Mouse (Mus musculus): ENCODE results near the gene Ptprn2. TPM values are rescaled to one million over a fixed set of nuclear protein-coding genes. Genes with fewer than 3 reads are reported as not detected.
A peak's percentile ranks its signal among the peaks of the same experiment; 100 is the strongest.

Gene Ptprn2
- polyA plus RNA-seq, 1 experiment from 2014 or later = 0.14 TPM

DNA sequence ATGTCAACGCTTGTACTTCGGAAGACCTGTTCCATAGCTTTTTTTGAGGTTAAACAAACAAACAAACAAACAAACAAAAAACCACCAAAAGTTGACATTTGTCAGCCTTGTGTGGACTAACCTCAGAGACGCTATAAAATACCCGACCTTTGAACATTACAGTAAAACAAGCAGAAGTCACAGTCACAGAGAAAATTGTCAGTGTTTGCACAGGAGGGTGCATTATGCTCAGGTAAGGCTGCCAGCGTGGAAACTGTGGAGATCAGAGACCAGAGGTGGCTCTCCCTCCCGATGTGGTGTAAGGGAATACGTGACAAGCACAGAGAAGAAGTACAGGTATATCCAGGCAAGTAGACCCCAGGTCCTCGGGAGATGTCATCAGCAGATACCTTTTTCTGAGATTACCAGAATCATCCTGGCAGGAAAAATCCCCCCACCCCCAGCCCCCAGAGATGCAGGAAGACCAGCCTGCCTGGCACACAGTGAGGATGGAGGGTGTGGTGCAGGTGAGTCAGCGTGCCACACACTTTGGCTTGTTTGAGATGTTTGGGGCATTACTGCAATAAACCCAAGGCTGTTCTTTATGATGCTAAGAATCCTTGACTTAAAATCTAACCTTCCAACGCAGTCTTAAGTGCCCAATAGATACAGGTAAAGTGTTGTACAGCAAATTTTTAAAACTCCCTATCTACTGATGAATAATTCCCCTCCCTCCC, 136.0 kb downstream of the Ptprn2 start:
- WGBS (ENCODE audit: insufficient replicate concordance) = 64% methylated on average over 10 of the region's 10 CpGs
- H3K27ac ChIP-seq (ENCODE audit: low read depth) = no peak overlapping the region
- no peaks in the 10 kb centered on the region for H3K4me1 ChIP-seq (ENCODE audit: insufficient read depth)
- H3K4me3 ChIP-seq (ENCODE audit: low read depth, low read length) = no peak overlapping the region
- H3K9me3 ChIP-seq (ENCODE audit: low read length) = no peaks in the 10 kb centered on the region
- no peak overlapping the region for H3K4me2 ChIP-seq (ENCODE audit: low read depth, low read length)
- no peak overlapping the region for H3K9ac ChIP-seq (replicated peaks)
- no peak for TF ChIP-seq EP300 (IDR thresholded peaks at IDR 0.05; ENCODE audit: low read depth)
- TF ChIP-seq CTCF (IDR thresholded peaks at IDR 0.05; ENCODE audit: low read depth) = no peak
- no peak for DNase-seq
- no peaks in the 10 kb centered on the region for H3K27me3 ChIP-seq (ENCODE audit: insufficient read depth, low read length)
- ATAC-seq = no peak
- no peaks in the 10 kb centered on the region for H3K36me3 ChIP-seq (replicated peaks; ENCODE audit: insufficient read depth, low read length)

DNA sequence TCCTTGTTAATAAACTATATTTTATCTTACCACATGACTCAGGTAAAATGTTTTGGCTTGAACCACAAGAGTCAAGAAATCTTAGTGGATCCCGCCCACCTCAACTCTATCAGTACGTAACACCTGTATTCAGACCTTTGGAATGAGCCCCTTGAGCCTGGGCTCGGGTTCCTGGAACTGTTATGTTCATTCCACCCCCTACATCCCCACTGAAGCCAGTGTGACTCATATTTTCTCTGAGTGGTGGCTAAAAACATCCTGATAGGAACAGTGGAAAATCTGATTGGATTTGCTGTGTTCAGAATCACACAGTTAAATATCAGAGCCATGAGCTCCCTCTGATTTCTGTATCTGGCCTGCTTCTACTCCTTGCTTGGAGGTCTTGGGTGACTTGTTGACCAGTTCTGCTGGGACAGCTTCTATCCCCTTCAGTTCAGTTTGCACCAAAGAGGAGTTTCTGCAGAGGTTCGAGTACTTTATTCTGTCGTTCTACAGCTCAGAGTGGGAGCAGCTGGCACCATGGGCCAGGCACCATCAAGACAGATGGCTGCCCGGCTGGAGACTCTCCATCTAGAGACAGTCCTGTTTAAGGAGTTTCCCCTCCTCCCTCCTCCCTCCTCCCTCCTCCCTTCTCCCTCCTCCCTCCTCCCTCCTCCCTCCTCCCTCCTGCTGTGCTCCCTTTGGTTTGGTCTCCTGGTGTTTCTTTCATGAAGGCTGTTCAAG, 137.3 kb downstream of the Ptprn2 start:
- H3K4me2 ChIP-seq (ENCODE audit: low read depth, low read length) = no peak overlapping the region
- WGBS (ENCODE audit: insufficient replicate concordance) = 62% methylated on average over 6 of the region's 6 CpGs
- no peak overlapping the region for H3K4me3 ChIP-seq (ENCODE audit: low read depth, low read length)
- no peaks in the 10 kb centered on the region for H3K4me1 ChIP-seq (ENCODE audit: insufficient read depth)
- no peaks in the 10 kb centered on the region for H3K27me3 ChIP-seq (ENCODE audit: insufficient read depth, low read length)
- no peak for TF ChIP-seq CTCF (IDR thresholded peaks at IDR 0.05; ENCODE audit: low read depth)
- TF ChIP-seq EP300 (IDR thresholded peaks at IDR 0.05; ENCODE audit: low read depth) = no peak
- H3K36me3 ChIP-seq (replicated peaks; ENCODE audit: insufficient read depth, low read length) = no peaks in the 10 kb centered on the region
- ATAC-seq (no peak), DNase-seq (no peak)
- H3K9me3 ChIP-seq (ENCODE audit: low read length) = no peaks in the 10 kb centered on the region
- no peak overlapping the region for H3K9ac ChIP-seq (replicated peaks)
- no peak overlapping the region for H3K27ac ChIP-seq (ENCODE audit: low read depth)

DNA sequence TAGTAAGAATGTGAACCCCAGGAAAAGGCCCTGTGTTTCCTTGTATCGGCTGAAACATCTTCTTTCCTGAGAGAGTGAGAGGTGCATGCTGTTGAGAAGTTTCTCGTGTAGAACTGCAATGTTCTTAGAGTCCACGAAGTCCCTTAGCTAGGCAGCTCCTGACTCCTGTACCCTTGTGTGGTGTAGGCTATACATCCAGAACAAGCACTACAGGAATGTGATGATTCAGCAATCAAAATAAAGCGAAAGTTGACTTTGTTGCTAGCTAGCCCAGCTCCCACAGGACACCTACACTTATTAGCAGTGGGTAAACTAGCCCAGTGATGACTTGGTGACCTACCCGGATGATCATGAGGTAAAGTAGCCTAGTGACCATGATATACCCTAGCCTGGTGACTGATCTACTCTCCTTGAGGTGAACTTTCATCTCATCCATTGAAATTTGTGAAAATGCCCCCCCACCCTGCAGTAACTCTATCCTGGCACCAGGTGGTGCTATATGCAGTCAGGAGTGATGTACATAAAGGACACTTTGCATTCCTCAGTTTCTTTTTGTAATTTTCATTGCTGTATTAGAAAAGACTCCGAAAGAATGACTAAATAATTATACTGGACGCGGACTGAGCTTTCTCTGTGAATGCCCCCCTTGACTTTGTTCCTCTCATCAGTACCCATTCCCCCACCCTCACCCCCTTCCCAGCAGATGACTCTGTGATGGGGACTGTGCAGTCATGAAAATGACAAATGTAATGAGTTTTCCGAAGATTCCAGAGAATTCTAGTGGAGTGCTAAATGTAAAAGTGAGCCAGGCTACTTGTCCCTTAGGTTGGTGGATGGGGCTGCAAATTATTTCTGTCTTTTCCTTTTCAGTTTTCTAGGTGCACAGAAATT, 140.1 kb downstream of the Ptprn2 start:
- ATAC-seq (no peak), DNase-seq (peak; percentile 52)
- 51% methylated on average over 9 of the region's 9 CpGs for WGBS (ENCODE audit: insufficient replicate concordance)
- H3K27ac ChIP-seq (ENCODE audit: low read depth) = no peak overlapping the region
- H3K4me2 ChIP-seq (ENCODE audit: low read depth, low read length) = no peak overlapping the region
- no peaks in the 10 kb centered on the region for H3K27me3 ChIP-seq (ENCODE audit: insufficient read depth, low read length)
- no peaks in the 10 kb centered on the region for H3K36me3 ChIP-seq (replicated peaks; ENCODE audit: insufficient read depth, low read length)
- no peak overlapping the region for H3K9ac ChIP-seq (replicated peaks)
- TF ChIP-seq EP300 (IDR thresholded peaks at IDR 0.05; ENCODE audit: low read depth) = no peak
- peak; percentile 80 for TF ChIP-seq CTCF (IDR thresholded peaks at IDR 0.05; ENCODE audit: low read depth)
- no peaks in the 10 kb centered on the region for H3K9me3 ChIP-seq (ENCODE audit: low read length)
- no peak overlapping the region for H3K4me3 ChIP-seq (ENCODE audit: low read depth, low read length)
- no peaks in the 10 kb centered on the region for H3K4me1 ChIP-seq (ENCODE audit: insufficient read depth)

DNA sequence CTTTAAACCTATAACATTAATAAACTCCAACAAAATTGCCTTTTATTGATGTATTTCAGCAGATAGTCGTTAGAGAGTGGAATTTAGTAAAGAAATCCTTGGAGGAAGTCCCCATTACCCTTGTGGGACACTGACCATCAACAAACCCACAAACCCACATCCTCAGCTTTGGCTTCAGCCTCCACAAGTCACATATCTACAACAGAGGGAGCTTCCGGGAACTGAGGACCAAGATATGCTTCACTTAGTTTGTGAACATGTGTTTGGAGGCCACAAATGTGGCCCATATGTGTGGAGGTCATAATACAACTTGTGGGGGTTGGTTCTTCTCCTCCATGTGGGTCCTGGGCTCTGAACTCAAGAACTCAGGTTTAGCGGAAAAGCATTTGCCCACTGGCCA, 143.5 kb downstream of the Ptprn2 start:
- no peaks in the 10 kb centered on the region for H3K4me1 ChIP-seq (ENCODE audit: insufficient read depth)
- no peaks in the 10 kb centered on the region for H3K27me3 ChIP-seq (ENCODE audit: insufficient read depth, low read length)
- WGBS (ENCODE audit: insufficient replicate concordance) = 52% methylated on average over 3 of the region's 3 CpGs
- ATAC-seq = no peak
- no peak for DNase-seq
- no peak overlapping the region for H3K4me2 ChIP-seq (ENCODE audit: low read depth, low read length)
- no peaks in the 10 kb centered on the region for H3K9me3 ChIP-seq (ENCODE audit: low read length)
- no peak for TF ChIP-seq EP300 (IDR thresholded peaks at IDR 0.05; ENCODE audit: low read depth)
- TF ChIP-seq CTCF (IDR thresholded peaks at IDR 0.05; ENCODE audit: low read depth) = no peak
- no peaks in the 10 kb centered on the region for H3K36me3 ChIP-seq (replicated peaks; ENCODE audit: insufficient read depth, low read length)
- no peak overlapping the region for H3K9ac ChIP-seq (replicated peaks)
- no peak overlapping the region for H3K4me3 ChIP-seq (ENCODE audit: low read depth, low read length)
- H3K27ac ChIP-seq (ENCODE audit: low read depth) = no peak overlapping the region

DNA sequence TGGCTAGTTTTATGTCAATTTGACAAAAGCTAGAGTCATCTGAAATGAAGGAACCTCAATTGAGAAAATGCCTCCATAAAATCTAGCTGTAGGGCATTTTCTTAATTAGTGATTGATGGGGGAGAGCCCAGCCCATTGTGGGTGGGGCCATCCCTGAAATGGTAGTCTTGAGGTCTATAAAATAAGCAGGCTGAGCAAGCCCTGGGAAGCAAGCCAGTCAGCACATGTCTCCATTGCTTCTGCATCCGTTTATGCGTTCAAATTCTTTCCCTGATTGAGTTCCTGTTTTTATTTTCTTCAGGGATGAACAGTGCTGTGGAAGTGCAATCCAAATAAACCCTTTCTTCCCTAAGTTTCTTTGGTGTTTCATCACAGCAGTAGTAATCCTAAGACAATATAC, 152.0 kb downstream of the Ptprn2 start:
- Histone ChIP-seq H3K9me3 (ENCODE audit: low read length) (no peaks in the 10 kb centered on the region), H3K4me2 (ENCODE audit: low read depth, low read length) (no peak overlapping the region), H3K36me3 (replicated peaks; ENCODE audit: insufficient read depth, low read length) (no peaks in the 10 kb centered on the region), H3K4me3 (ENCODE audit: low read depth, low read length) (no peak overlapping the region), H3K27me3 (ENCODE audit: insufficient read depth, low read length) (no peaks in the 10 kb centered on the region), H3K27ac (ENCODE audit: low read depth) (no peak overlapping the region), H3K4me1 (ENCODE audit: insufficient read depth) (no peaks in the 10 kb centered on the region), H3K9ac (replicated peaks) (no peak overlapping the region)
- DNase-seq (no peak), ATAC-seq (no peak)
- TF ChIP-seq EP300 (IDR thresholded peaks at IDR 0.05; ENCODE audit: low read depth) = no peak
- TF ChIP-seq CTCF (IDR thresholded peaks at IDR 0.05; ENCODE audit: low read depth) = no peak
- WGBS (ENCODE audit: insufficient replicate concordance) = 59% methylated on average over 2 of the region's 2 CpGs

DNA sequence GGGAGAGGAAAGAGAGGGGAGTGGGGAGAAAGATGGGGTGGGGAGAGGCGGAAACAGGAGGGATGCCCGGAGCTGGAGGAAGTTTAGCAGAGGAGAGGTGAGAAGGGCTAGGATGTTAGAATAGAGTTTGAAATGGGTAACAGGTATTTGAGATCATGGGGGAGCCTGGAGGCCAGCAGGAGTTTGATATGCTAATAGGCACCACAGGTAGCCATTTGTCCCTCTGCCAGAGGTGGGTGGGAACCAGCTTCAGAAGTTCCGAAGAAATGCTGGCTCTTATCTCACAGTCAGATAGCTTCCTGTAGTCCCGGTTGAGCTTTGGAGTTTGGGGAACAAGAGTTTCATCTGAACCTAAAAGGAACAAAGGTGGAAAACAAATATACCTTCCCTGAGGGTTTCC, 155.4 kb downstream of the Ptprn2 start:
- TF ChIP-seq CTCF (IDR thresholded peaks at IDR 0.05; ENCODE audit: low read depth) = no peak
- no peak for TF ChIP-seq EP300 (IDR thresholded peaks at IDR 0.05; ENCODE audit: low read depth)

More for the DNA sequence above, 155.4 kb downstream of the Ptprn2 start:
- no peaks in the 10 kb centered on the region for H3K9me3 ChIP-seq (ENCODE audit: low read length)
- H3K27me3 ChIP-seq (ENCODE audit: insufficient read depth, low read length) = no peaks in the 10 kb centered on the region
- 5% methylated on average over 4 of the region's 4 CpGs for WGBS (ENCODE audit: insufficient replicate concordance)
- no peak overlapping the region for H3K27ac ChIP-seq (ENCODE audit: low read depth)
- no peaks in the 10 kb centered on the region for H3K36me3 ChIP-seq (replicated peaks; ENCODE audit: insufficient read depth, low read length)
- no peaks in the 10 kb centered on the region for H3K4me1 ChIP-seq (ENCODE audit: insufficient read depth)
- no peak overlapping the region for H3K9ac ChIP-seq (replicated peaks)
- H3K4me2 ChIP-seq (ENCODE audit: low read depth, low read length) = no peak overlapping the region
- no peak overlapping the region for H3K4me3 ChIP-seq (ENCODE audit: low read depth, low read length)
- DNase-seq (no peak), ATAC-seq (no peak)

Measured in liver, postnatal 0 days (tissue).